Comparison of ENCODE assay signal across 8 mouse cellular contexts in genomic region chr8:72571611-72572473, GRCm38 (mm10). TPM values are rescaled to one million over a fixed set of nuclear protein-coding genes. Genes with fewer than 3 reads are reported as not detected.
DNase-seq lines count a peak whose midpoint lies in the region; ATAC-seq lines count a peak whose summit lies in the region.

Gene Tmem38a (plus strand): TSS chr8:72572055.

- peak within 1 kb of the TSS; percentile 62 for H3K4me3 ChIP-seq in intestine, embryonic 15.5 days (replicated peaks)
- peak within 1 kb of the TSS; percentile 76 for H3K4me3 ChIP-seq in midbrain, embryonic 10.5 days

- peak; percentile 88 for DNase-seq in adrenal gland, adult 2 months
- peak; percentile 76 for DNase-seq in embryo, embryonic 10.5 days (ENCODE audit: low spot score)
- DNase-seq in gastrocnemius, postnatal 25 days: peak; percentile 90
- DNase-seq in left cerebral cortex, postnatal 36 days (ENCODE audit: low spot score in 2 of 2): peak; percentile 84 to 90
- peak; percentile 70 for DNase-seq in midbrain, embryonic 10.5 days (ENCODE audit: low spot score)
- peak; percentile 87 for DNase-seq in skeletal muscle tissue, adult 2 months (ENCODE audit: low read depth, low spot score)

- ATAC-seq in intestine, embryonic 15.5 days: peak; percentile 50
- no peak for ATAC-seq in inflammation-experienced regulatory T-cells, adult 6 months

- WGBS in intestine, embryonic 15.5 days: under 1% methylated on average over 45 of the region's 45 CpGs
- under 1% methylated on average over 45 of the region's 45 CpGs for WGBS in midbrain, embryonic 10.5 days

- peak within 1 kb of the TSS; percentile 94 for H3K27ac ChIP-seq in intestine, embryonic 15.5 days
- H3K27ac ChIP-seq in midbrain, embryonic 10.5 days (replicated peaks): peak within 1 kb of the TSS; percentile 92

- H3K9me3 ChIP-seq in intestine, embryonic 15.5 days: no peaks in the 10 kb centered on the region
- H3K9me3 ChIP-seq in midbrain, embryonic 10.5 days (replicated peaks): no peaks in the 10 kb centered on the region

- intact Hi-C loops in left cerebral cortex, postnatal 36 days (cut with DNase I): loop anchor here (1.0 kb wide), 1 partner anchor 24 kb away; the partner anchor contains the start of gene Med26

- H3K4me2 ChIP-seq in intestine, embryonic 15.5 days (replicated peaks): peak within 1 kb of the TSS; percentile 92

- H3K9ac ChIP-seq in intestine, embryonic 15.5 days: peak within 1 kb of the TSS; percentile 60

- H3K27me3 ChIP-seq in intestine, embryonic 15.5 days (replicated peaks): no peaks in the 10 kb centered on the region
- no peaks in the 10 kb centered on the region for H3K27me3 ChIP-seq in midbrain, embryonic 10.5 days (ENCODE audit: low read depth, poor library complexity, severe bottlenecking)

- H3K36me3 ChIP-seq in intestine, embryonic 15.5 days: peaks cover 21% of the 10 kb centered on the region
- peaks cover 29% of the 10 kb centered on the region for H3K36me3 ChIP-seq in midbrain, embryonic 10.5 days

- H3K4me1 ChIP-seq in intestine, embryonic 15.5 days (replicated peaks): peaks cover 14% of the 10 kb centered on the region
- H3K4me1 ChIP-seq in midbrain, embryonic 10.5 days: peaks cover 34% of the 10 kb centered on the region

RNA-seq across cellular contexts. Expression of gene Tmem38a, which starts in this region (rescaled TPM):
- 1 to 10 TPM; 6.4 to 7.8 TPM for total RNA-seq in adrenal gland, adult 2 months (2021)
- 10.9 and 13.6 TPM in 2 replicates for polyA plus RNA-seq in adrenal gland, adult 2 months (2012; rRNA removed)
- 1,000 to 10,000 TPM; 1,062 to 1,195 TPM for total RNA-seq in gastrocnemius, postnatal 25 days (2021)
- 12.6 and 13.3 TPM in 2 replicates for polyA plus RNA-seq in intestine, embryonic 15.5 days (2015; fragmentation: Nextera tagmentation; extraction: Ambion mirVana)
- total RNA-seq in left cerebral cortex, postnatal 36 days (2021): 100 to 1,000 TPM; 121 to 137 TPM
- 10.3 and 10.5 TPM in 2 replicates for polyA plus RNA-seq in midbrain, embryonic 10.5 days (2016; fragmentation: Nextera tagmentation; extraction: Ambion mirVana)
- polyA plus RNA-seq in inflammation-experienced regulatory T-cells, adult 6 months (2017; shearing (Covaris generic)): 1 to 10 TPM in 1 of 3 experiments, under 1 TPM in 2; 0.88 to 1.5 (median 0.99) TPM

Comparison
In these comparisons a context has a peak if more than half of its experiments do, and no peak if none do; other contexts are left out.
1. RNA of gene Tmem38a (total RNA-seq): 1,062 to 1,195 TPM in gastrocnemius, postnatal 25 days and 121 to 137 TPM in left cerebral cortex, postnatal 36 days; 6.4 to 7.8 TPM in adrenal gland, adult 2 months; every median in the first group is over 10 times any median in the second.
2. RNA of gene Tmem38a (total RNA-seq): 1,062 to 1,195 TPM in gastrocnemius, postnatal 25 days; 121 to 137 TPM in left cerebral cortex, postnatal 36 days; every median in the first group is over 4 times any median in the second.
3. Peak in every context shown above with its lines, with median percentiles within 50 percentile points of each other: DNase-seq.